Mouse (Mus musculus): ENCODE measurements around the gene Foxb2. TPM values are rescaled to one million over a fixed set of nuclear protein-coding genes. Genes with fewer than 3 reads are reported as not detected.

The Foxb2 gene
- total and polyA plus RNA-seq, 3 experiments = not detected

GRCm38 (mm10) chr19:16876458-16876770 is 2.8 kb upstream of the Foxb2 start:
- Histone ChIP-seq H3K27ac (ENCODE audit: insufficient read depth, low read depth) (no peak overlapping the region), H3K79me2 (replicated peaks; ENCODE audit: control insufficient read depth, extremely low read depth, insufficient read depth, poor library complexity, severe bottlenecking) (no peaks in the 10 kb centered on the region), H3K4me2 (ENCODE audit: insufficient read depth, low read depth, poor library complexity, severe bottlenecking) (no peak overlapping the region), H3K9ac (ENCODE audit: insufficient read depth, low read depth) (no peak overlapping the region), H3K36me3 (replicated peaks in 1 of 2; ENCODE audit: control insufficient read depth in 1 of 2, insufficient read depth in 1 of 2, low read length in 1 of 2) (no peaks in the 10 kb centered on the region), H3K27me3 (replicated peaks) (no peaks in the 10 kb centered on the region), H3K4me1 (ENCODE audit: control insufficient read depth in 1 of 2, insufficient read depth in 2 of 2) (no peaks in the 10 kb centered on the region), H3K9me3 (replicated peaks; ENCODE audit: low read length) (peaks cover 16% of the 10 kb centered on the region), H3K4me3 (replicated peaks in 1 of 3; ENCODE audit: low read depth in 2 of 3, low read length in 2 of 3, poor library complexity in 1 of 3) (no peak overlapping the region)
- no peak for DNase-seq (ENCODE audit: extremely low read depth)
- in situ Hi-C loops (cut with MboI; ENCODE audit: low pct_ligation_motif_present, low pct_unique_long_range_greater_than_20kb, low sequenced_read_pairs) (no loop called here), dilution Hi-C loops (cut with MboI; ENCODE audit: extremely low pct_ligation_motif_present, extremely low pct_unique_long_range_greater_than_20kb, low sequenced_read_pairs) (no loop called here)
- TF ChIP-seq MAFK (IDR thresholded peaks at IDR 0.05; ENCODE audit: insufficient replicate concordance, low read length) (no peak), EP300 (IDR thresholded peaks at IDR 0.05; ENCODE audit: low read length) (no peak), CHD2 (IDR thresholded peaks at IDR 0.05; ENCODE audit: low read length) (no peak), ZKSCAN1 (IDR thresholded peaks at IDR 0.05; ENCODE audit: borderline replicate concordance, low read depth, low read length) (no peak), RCOR1 (conservative IDR thresholded peaks at IDR 0.05; ENCODE audit: low read depth, low read length) (no peak), PAX5 (IDR thresholded peaks at IDR 0.05; ENCODE audit: low read length) (no peak), SIN3A (IDR thresholded peaks at IDR 0.05; ENCODE audit: low read length) (no peak), TCF12 (IDR thresholded peaks at IDR 0.05; ENCODE audit: low read depth, low read length) (no peak), TBP (conservative IDR thresholded peaks at IDR 0.05; ENCODE audit: low read depth, low read length) (no peak), RAD21 (IDR thresholded peaks at IDR 0.05; ENCODE audit: low read depth, low read length) (no peak), USF1 (IDR thresholded peaks at IDR 0.05; ENCODE audit: low read depth, low read length) (no peak), ZMIZ1 (IDR thresholded peaks at IDR 0.05; ENCODE audit: low read depth, low read length) (no peak), ZNF384 (IDR thresholded peaks at IDR 0.05; ENCODE audit: low read depth, low read length) (no peak), ZC3H11A (IDR thresholded peaks at IDR 0.05; ENCODE audit: low read depth, low read length) (no peak)

GRCm38 (mm10) chr19:16875631-16876457 is 2.2 kb upstream of the Foxb2 start:
- no peak for DNase-seq (ENCODE audit: extremely low read depth)
- Histone ChIP-seq H3K79me2 (replicated peaks; ENCODE audit: control insufficient read depth, extremely low read depth, insufficient read depth, poor library complexity, severe bottlenecking) (no peaks in the 10 kb centered on the region), H3K9me3 (replicated peaks; ENCODE audit: low read length) (peaks cover 16% of the 10 kb centered on the region), H3K27ac (ENCODE audit: insufficient read depth, low read depth) (no peak overlapping the region), H3K36me3 (replicated peaks in 1 of 2; ENCODE audit: control insufficient read depth in 1 of 2, insufficient read depth in 1 of 2, low read length in 1 of 2) (no peaks in the 10 kb centered on the region), H3K27me3 (replicated peaks) (no peaks in the 10 kb centered on the region), H3K9ac (ENCODE audit: insufficient read depth, low read depth) (no peak overlapping the region), H3K4me3 (replicated peaks in 1 of 3; ENCODE audit: low read depth in 2 of 3, low read length in 2 of 3, poor library complexity in 1 of 3) (no peak overlapping the region), H3K4me1 (ENCODE audit: control insufficient read depth in 1 of 2, insufficient read depth in 2 of 2) (no peaks in the 10 kb centered on the region), H3K4me2 (ENCODE audit: insufficient read depth, low read depth, poor library complexity, severe bottlenecking) (no peak overlapping the region)
- TF ChIP-seq CTCF (conservative IDR thresholded peaks at IDR 0.05 in 1 of 2, IDR thresholded peaks at IDR 0.05 in 1 of 2; ENCODE audit: low read depth in 2 of 2, low read length in 2 of 2) (no peak), CHD1 (IDR thresholded peaks at IDR 0.05; ENCODE audit: low read depth, low read length) (no peak), PAX5 (IDR thresholded peaks at IDR 0.05; ENCODE audit: low read length) (no peak), MAZ (IDR thresholded peaks at IDR 0.05; ENCODE audit: low read depth, low read length) (no peak)
- in situ Hi-C loops (cut with MboI; ENCODE audit: low pct_ligation_motif_present, low pct_unique_long_range_greater_than_20kb, low sequenced_read_pairs) (no loop called here), dilution Hi-C loops (cut with MboI; ENCODE audit: extremely low pct_ligation_motif_present, extremely low pct_unique_long_range_greater_than_20kb, low sequenced_read_pairs) (no loop called here)
